Mouse (Mus musculus) myocyte (in vitro differentiated cells): ENCODE results near the gene Kcnc3. TPM values are rescaled to one million over a fixed set of nuclear protein-coding genes. Genes with fewer than 3 reads are reported as not detected.

Experiments
- H3K27me3 ChIP-seq: one replicate; pipeline ENCODE4 v1.6.1; 2011; ENCODE audit not compliant: control insufficient read depth, insufficient read depth, insufficient read length
- H3K36me3 ChIP-seq: one replicate; pipeline ENCODE4 v1.6.1; 2011; ENCODE audit not compliant: control insufficient read depth, insufficient read depth
- H3K4me2 ChIP-seq: one replicate; pipeline ENCODE4 v1.6.1; 2011; ENCODE audit warnings: low read depth, control low read depth
- H3K4me3 ChIP-seq: one replicate; pipeline ENCODE4 v1.5.1; 2011; ENCODE audit warnings: mild to moderate bottlenecking, control low read depth, moderate library complexity
- H3K79me2 ChIP-seq: one replicate; pipeline ENCODE4 v1.6.1; 2011; ENCODE audit not compliant: control insufficient read depth, insufficient read depth
- H3ac ChIP-seq: one replicate; pipeline ENCODE4 v1.6.1; 2011; ENCODE audit not compliant: control insufficient read depth, insufficient read length
- CEBPB ChIP-seq: IDR thresholded peaks from 2 replicates; pipeline ENCODE4 v1.6.1; 2011; ENCODE audit warnings: mild to moderate bottlenecking, moderate library complexity; ENCODE audit not compliant: poor library complexity, insufficient read depth, severe bottlenecking
- E2F4 ChIP-seq: IDR thresholded peaks from one replicate; pipeline ENCODE4 v1.6.1; 2011; ENCODE audit warnings: mild to moderate bottlenecking, control low read depth, moderate library complexity; ENCODE audit not compliant: insufficient read depth
- MAX ChIP-seq: IDR thresholded peaks from one replicate; pipeline ENCODE4 v1.6.1; 2011; ENCODE audit warnings: low read depth, mild to moderate bottlenecking, control low read depth
- MYOD1 ChIP-seq, 3 experiments: IDR thresholded peaks; one replicate each; pipeline ENCODE4 v1.6.1; 2011; ENCODE audit warnings: control low read depth in 2 of 3, low read depth in 2 of 3, mild to moderate bottlenecking in 2 of 3, moderate library complexity in 1 of 3; ENCODE audit not compliant: insufficient read length in 2 of 3, control insufficient read depth in 1 of 3
- MYOG ChIP-seq, 3 experiments: IDR thresholded peaks; one replicate each; pipeline ENCODE4 v1.6.1; 2011; ENCODE audit warnings: control low read depth in 2 of 3, low read depth in 2 of 3, mild to moderate bottlenecking in 2 of 3; ENCODE audit not compliant: insufficient read length in 2 of 3, control insufficient read depth in 1 of 3, insufficient read depth in 1 of 3
- POLR2A ChIP-seq: IDR thresholded peaks from one replicate; pipeline ENCODE4 v1.6.1; 2011; ENCODE audit warnings: low read depth, mild to moderate bottlenecking, control low read depth, moderate library complexity; ENCODE audit not compliant: insufficient read length
- POLR2AphosphoS2 ChIP-seq: IDR thresholded peaks from one replicate; pipeline ENCODE4 v1.6.1; 2011; ENCODE audit warnings: low read depth, control low read depth; ENCODE audit not compliant: insufficient read length
- REST ChIP-seq: IDR thresholded peaks from one replicate; pipeline ENCODE4 v1.6.1; 2011; ENCODE audit warnings: mild to moderate bottlenecking, control low read depth, moderate library complexity; ENCODE audit not compliant: insufficient read depth, insufficient read length
- SRF ChIP-seq: IDR thresholded peaks from one replicate; pipeline ENCODE4 v1.6.1; 2011; ENCODE audit warnings: low read depth; ENCODE audit not compliant: control insufficient read depth, insufficient read length
- TCF12 ChIP-seq: IDR thresholded peaks from one replicate; pipeline ENCODE4 v1.6.1; 2011; ENCODE audit warnings: mild to moderate bottlenecking, control low read depth; ENCODE audit not compliant: poor library complexity, insufficient read depth, severe bottlenecking
- TCF3 ChIP-seq: IDR thresholded peaks from one replicate; pipeline ENCODE4 v1.6.1; 2011; ENCODE audit warnings: low read depth, control low read depth; ENCODE audit not compliant: insufficient read length
- USF1 ChIP-seq: IDR thresholded peaks from one replicate; pipeline ENCODE4 v1.6.1; 2011; ENCODE audit warnings: low read depth, mild to moderate bottlenecking, control low read depth, moderate library complexity
- polyA plus RNA-seq: library from polyadenylated mRNA; unstranded; fragments of >200 nt; fragmentation: generic; extraction: Trizol; gene quantifications from one replicate; pipeline ENCODE4 v1.2.1, GENCODE M21; 2012; ENCODE audit warnings: missing spikeins

Gene Kcnc3
- polyA plus RNA-seq, 1 experiment: 0.92 TPM

DNA sequence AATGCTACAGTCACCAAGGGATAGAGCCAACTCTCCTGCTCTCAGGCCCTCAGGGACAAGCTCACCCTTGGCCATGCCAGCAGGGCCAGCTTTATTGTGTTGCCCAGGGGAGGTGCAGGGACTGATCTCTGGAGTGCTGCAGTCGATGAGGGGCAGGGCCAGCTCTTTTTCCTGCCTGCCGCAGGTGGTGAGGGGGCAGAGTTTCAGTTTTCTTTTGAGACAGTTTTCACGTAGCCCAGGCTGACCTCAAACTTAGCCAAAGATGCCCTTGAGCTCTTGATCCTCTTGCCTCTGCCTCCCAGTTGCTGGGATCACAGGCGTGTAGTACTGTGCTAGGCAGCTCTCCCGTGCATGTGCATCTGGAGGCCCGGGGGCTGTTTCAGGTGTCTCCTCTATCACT lies 19.5 kb upstream of the Kcnc3 start:
- H3K27me3 ChIP-seq: peaks cover 30% of the 10 kb centered on the region
- H3K79me2 ChIP-seq: no peaks in the 10 kb centered on the region
- H3K4me2 ChIP-seq: no peak overlapping the region
- H3K4me3 ChIP-seq: no peak overlapping the region
- TF ChIP-seq MAX (no peak), POLR2AphosphoS2 (no peak), POLR2A (no peak), MYOG (IDR thresholded peaks at IDR 0.05; ENCODE audit: control insufficient read depth in 1 of 3, insufficient read depth in 1 of 3, insufficient read length in 2 of 3, low read depth in 2 of 3) (no peak), CEBPB (no peak), MYOD1 (IDR thresholded peaks at IDR 0.05; ENCODE audit: control insufficient read depth in 1 of 3, insufficient read length in 2 of 3, low read depth in 2 of 3) (no peak), E2F4 (no peak), TCF12 (no peak), USF1 (no peak), TCF3 (no peak), REST (no peak), SRF (no peak)
- H3K36me3 ChIP-seq: no peaks in the 10 kb centered on the region
- H3ac ChIP-seq: no peak overlapping the region

- no peak overlapping the region for H3K4me2 ChIP-seq
- no peaks in the 10 kb centered on the region for H3K36me3 ChIP-seq
- peaks cover 30% of the 10 kb centered on the region for H3K27me3 ChIP-seq
- no peak overlapping the region for H3ac ChIP-seq
- no peaks in the 10 kb centered on the region for H3K79me2 ChIP-seq
- TF ChIP-seq MYOG (IDR thresholded peaks at IDR 0.05; ENCODE audit: control insufficient read depth in 1 of 3, insufficient read depth in 1 of 3, insufficient read length in 2 of 3, low read depth in 2 of 3): no peak
- H3K4me3 ChIP-seq: no peak overlapping the region
These were observed 18.7 kb upstream of the Kcnc3 start for GRCm38 (mm10) chr7:44571811-44572210.

DNA sequence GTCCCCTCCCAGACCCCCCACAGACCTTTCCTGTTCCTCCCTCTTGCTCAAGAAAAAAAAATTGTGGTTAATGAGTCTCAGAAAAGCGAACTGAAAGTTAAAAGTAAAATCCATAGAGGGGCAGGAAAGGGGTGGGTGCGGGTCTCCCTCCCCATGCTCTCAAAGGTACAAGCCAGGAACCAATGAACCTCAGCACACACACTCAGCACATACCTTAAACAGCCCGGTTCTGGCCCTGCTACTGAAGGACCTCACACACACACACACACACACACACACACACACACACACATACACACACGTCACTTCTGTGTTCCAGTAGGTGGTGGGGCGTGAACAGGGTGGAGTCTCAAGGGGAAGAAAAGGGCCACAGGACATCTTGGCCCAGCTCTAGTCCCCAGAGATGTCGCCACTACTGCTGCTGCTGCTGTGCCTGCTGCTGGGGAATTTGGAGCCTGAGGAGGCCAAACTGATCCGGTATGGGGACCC lies 18.2 kb upstream of the Kcnc3 start, which contains the start of gene Napsa:
TSS of gene Napsa (plus strand) at position 168 of the 489 bp plus-strand sequence.
- no peak within 1 kb of the TSS for H3ac ChIP-seq
- no peaks in the 10 kb centered on the region for H3K79me2 ChIP-seq
- H3K4me2 ChIP-seq: no peak within 1 kb of the TSS
- no peak within 1 kb of the TSS for H3K4me3 ChIP-seq
- H3K36me3 ChIP-seq: no peaks in the 10 kb centered on the region
- TF ChIP-seq POLR2AphosphoS2: no peak
- no peak for TF ChIP-seq CEBPB
- peaks cover 30% of the 10 kb centered on the region for H3K27me3 ChIP-seq

- Histone ChIP-seq H3K36me3 (no peaks in the 10 kb centered on the region), H3K4me3 (no peak overlapping the region), H3K4me2 (no peak overlapping the region), H3K27me3 (peaks cover 30% of the 10 kb centered on the region), H3K79me2 (no peaks in the 10 kb centered on the region), H3ac (no peak overlapping the region)
- TF ChIP-seq POLR2AphosphoS2 (no peak), REST (no peak), MYOD1 (IDR thresholded peaks at IDR 0.05; ENCODE audit: control insufficient read depth in 1 of 3, insufficient read length in 2 of 3, low read depth in 2 of 3) (no peak), USF1 (no peak), MAX (no peak), E2F4 (no peak), SRF (no peak), TCF12 (no peak), POLR2A (no peak), MYOG (IDR thresholded peaks at IDR 0.05; ENCODE audit: control insufficient read depth in 1 of 3, insufficient read depth in 1 of 3, insufficient read length in 2 of 3, low read depth in 2 of 3) (no peak)
These were observed 17.4 kb upstream of the Kcnc3 start for GRCm38 (mm10) chr7:44572956-44573484.

DNA sequence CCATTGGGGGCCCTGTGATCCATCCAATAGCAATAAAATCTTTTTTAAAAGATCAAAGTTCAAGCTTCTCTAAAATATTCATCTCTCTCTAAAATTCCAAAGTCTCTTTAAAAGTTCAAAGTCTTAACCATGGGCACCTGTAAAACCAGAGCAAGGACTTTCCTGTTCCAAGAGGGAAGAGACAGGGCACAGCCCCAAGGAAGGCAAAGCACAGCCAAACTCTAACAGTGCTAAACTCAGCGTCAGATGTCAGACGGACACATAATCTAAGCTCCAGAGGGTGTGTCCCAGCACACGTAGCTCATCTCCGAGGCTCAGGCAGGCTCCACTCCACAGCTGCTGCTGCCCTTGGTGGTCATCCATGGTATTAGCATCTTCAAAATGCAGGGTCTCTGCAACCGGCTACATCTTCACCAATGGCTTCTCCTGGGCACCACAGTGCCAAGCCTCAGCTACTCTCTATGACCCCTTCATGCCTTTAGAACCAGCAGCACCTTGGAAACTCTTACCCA lies 14.1 kb upstream of the Kcnc3 start:
- Histone ChIP-seq H3K4me2 (no peak overlapping the region), H3ac (no peak overlapping the region), H3K79me2 (no peaks in the 10 kb centered on the region), H3K4me3 (no peak overlapping the region), H3K27me3 (peaks cover 22% of the 10 kb centered on the region), H3K36me3 (no peaks in the 10 kb centered on the region)
- TF ChIP-seq MYOD1 (IDR thresholded peaks at IDR 0.05; ENCODE audit: control insufficient read depth in 1 of 3, insufficient read length in 2 of 3, low read depth in 2 of 3): no peak
- TF ChIP-seq CEBPB: no peak
- TF ChIP-seq MAX: no peak
- TF ChIP-seq SRF: no peak
- TF ChIP-seq TCF3: no peak
- TF ChIP-seq POLR2A: no peak
- TF ChIP-seq MYOG (IDR thresholded peaks at IDR 0.05; ENCODE audit: control insufficient read depth in 1 of 3, insufficient read depth in 1 of 3, insufficient read length in 2 of 3, low read depth in 2 of 3): no peak
- no peak for TF ChIP-seq REST
- no peak for TF ChIP-seq TCF12
